Mouse (Mus musculus) midbrain, postnatal 0 days (tissue): ENCODE results near the gene Nbea. TPM values are rescaled to one million over a fixed set of nuclear protein-coding genes. Genes with fewer than 3 reads are reported as not detected.
"Not testable (repeated sequence)": the region's sequence is repeated elsewhere in the genome, so short reads cannot be mapped to it uniquely, and the experiment has no call there.

Experiments
- ATAC-seq: fragments of 200-750 bp; cut with Nextera tagmentation; 2 replicates; pipeline ENCODE4 v1.8.0; 2017; ENCODE audit warnings: moderate number of reproducible peaks, mild to moderate bottlenecking, moderate TSS enrichment, moderate library complexity; ENCODE audit not compliant: low FRiP score
- DNase-seq: peaks from one replicate; pipeline ENCODE4 v3.0.0-alpha.2; 2015; ENCODE audit warnings: low spot score
- H3K27ac ChIP-seq: fragments of 300-500 bp; sonication (generic); 2 replicates; pipeline ENCODE4 v1.5.1; 2014; ENCODE audit warnings: low read depth, mild to moderate bottlenecking, low read length, mixed read lengths
- H3K27me3 ChIP-seq: fragments of 300-500 bp; sonication (generic); 2 replicates; pipeline ENCODE4 v1.6.1; 2014; ENCODE audit warnings: low read length, control low read depth, mixed read lengths; ENCODE audit not compliant: insufficient read depth
- H3K36me3 ChIP-seq: fragments of 300-500 bp; sonication (generic); 2 replicates; pipeline ENCODE4 v1.6.1; 2014; ENCODE audit warnings: low read length, control low read depth, mixed read lengths; ENCODE audit not compliant: insufficient read depth
- H3K4me1 ChIP-seq: fragments of 300-500 bp; sonication (generic); 2 replicates; pipeline ENCODE4 v1.6.1; 2014; ENCODE audit warnings: mild to moderate bottlenecking, control low read depth, antibody characterized with exemption, low read length, mixed read lengths; ENCODE audit not compliant: insufficient read depth
- H3K4me2 ChIP-seq: fragments of 300-500 bp; sonication (generic); 2 replicates; pipeline ENCODE4 v1.6.1; 2014; ENCODE audit warnings: low read depth, mild to moderate bottlenecking, low read length, mixed read lengths; ENCODE audit not compliant: poor library complexity, severe bottlenecking
- H3K4me3 ChIP-seq: fragments of 300-500 bp; sonication (generic); 2 replicates; pipeline ENCODE4 v1.5.1; 2014; ENCODE audit warnings: low read depth, mild to moderate bottlenecking, low read length, moderate library complexity
- H3K9ac ChIP-seq: fragments of 300-500 bp; sonication (generic); replicated peaks from 2 replicates; pipeline ENCODE4 v1.6.1; 2014; ENCODE audit warnings: mild to moderate bottlenecking, low read length, moderate library complexity, mixed read lengths; ENCODE audit not compliant: poor library complexity, severe bottlenecking
- H3K9me3 ChIP-seq: fragments of 300-500 bp; sonication (generic); 2 replicates; pipeline ENCODE4 v1.6.1; 2016; ENCODE audit warnings: low read length, control low read depth
- CTCF ChIP-seq: IDR thresholded peaks from 2 replicates; pipeline ENCODE4 v1.5.1; 2016; ENCODE audit warnings: antibody characterized with exemption, mild to moderate bottlenecking
- WGBS: fragments of 180-500 bp; shearing (Covaris S2); extraction: QIAGEN DNeasy Blood & Tissue Kit; methylation state at CpG from one replicate; pipeline ENCODE4 v1.1.7; 2014; 5-methylcytosine and 5-hydroxymethylcytosine counted together
- polyA plus RNA-seq: library from polyadenylated mRNA; unstranded; fragments of >200 nt; fragmentation: Nextera tagmentation; extraction: Ambion mirVana; gene quantifications from 2 replicates; pipeline ENCODE4 v1.2.1, GENCODE M21; 2015
- total RNA-seq: library from RNA; depleted of rRNA; stranded (reverse); fragments of >200 nt; gene quantifications from 2 replicates; pipeline ENCODE4 v1.2.3, GENCODE M21; 2014

The Nbea gene
- total and polyA plus RNA-seq, 2 experiments from 2014 or later: 46.8 to 202 TPM

GRCm38 (mm10) chr3:55644035-55644618, 539.4 kb downstream of the Nbea start:
- no peaks in the 10 kb centered on the region for H3K9me3 ChIP-seq
- no peak overlapping the region for H3K4me2 ChIP-seq
- WGBS: 39% methylated on average over 11 of the region's 11 CpGs
- no peaks in the 10 kb centered on the region for H3K27me3 ChIP-seq
- no peaks in the 10 kb centered on the region for H3K4me1 ChIP-seq
- DNase-seq (peak; percentile 67), ATAC-seq (no peak; the same call in 1 of the 2 replicates)
- H3K9ac ChIP-seq: no peak overlapping the region
- no peak overlapping the region for H3K4me3 ChIP-seq
- peaks cover 17% of the 10 kb centered on the region for H3K36me3 ChIP-seq
- TF ChIP-seq CTCF: no peak
- H3K27ac ChIP-seq: no peak overlapping the region

GRCm38 (mm10) chr3:55637660-55638059, 545.8 kb downstream of the Nbea start:
- TF ChIP-seq CTCF: no peak
- no peaks in the 10 kb centered on the region for H3K27me3 ChIP-seq
- H3K36me3 ChIP-seq: no peaks in the 10 kb centered on the region
- no peaks in the 10 kb centered on the region for H3K9me3 ChIP-seq
- no peak overlapping the region for H3K4me2 ChIP-seq
- DNase-seq (peak; percentile 35), ATAC-seq (peak; percentile 60; the same call in 1 of the 2 replicates)
- H3K4me1 ChIP-seq: peaks cover 8% of the 10 kb centered on the region; the same call in 1 of the 2 replicates
- WGBS: 44% methylated on average over 7 of the region's 7 CpGs
- H3K9ac ChIP-seq: no peak overlapping the region
- 0 out of 2 replicates have a peak overlapping the region, but pooled peaks have one; percentile 4 for H3K27ac ChIP-seq
- no peak overlapping the region for H3K4me3 ChIP-seq

- WGBS: 57% methylated on average over 8 of the region's 8 CpGs
- no peak overlapping the region for H3K9ac ChIP-seq
- H3K4me3 ChIP-seq: no peak overlapping the region
- TF ChIP-seq CTCF: no peak
- H3K9me3 ChIP-seq: no peaks in the 10 kb centered on the region
- peak overlapping the region; percentile 34; the same call in 1 of the 2 replicates for H3K27ac ChIP-seq
- H3K27me3 ChIP-seq: no peaks in the 10 kb centered on the region
- peak; percentile 11 for DNase-seq
- no peak overlapping the region for H3K4me2 ChIP-seq
- peaks cover 8% of the 10 kb centered on the region; the same call in 1 of the 2 replicates for H3K4me1 ChIP-seq
- H3K36me3 ChIP-seq: peaks cover 7% of the 10 kb centered on the region
- ATAC-seq: 0 out of 2 replicates have a peak, but pooled peaks have one; percentile 45
Measured at GRCm38 (mm10) chr3:55635542-55636172, 547.8 kb downstream of the Nbea start.

DNA sequence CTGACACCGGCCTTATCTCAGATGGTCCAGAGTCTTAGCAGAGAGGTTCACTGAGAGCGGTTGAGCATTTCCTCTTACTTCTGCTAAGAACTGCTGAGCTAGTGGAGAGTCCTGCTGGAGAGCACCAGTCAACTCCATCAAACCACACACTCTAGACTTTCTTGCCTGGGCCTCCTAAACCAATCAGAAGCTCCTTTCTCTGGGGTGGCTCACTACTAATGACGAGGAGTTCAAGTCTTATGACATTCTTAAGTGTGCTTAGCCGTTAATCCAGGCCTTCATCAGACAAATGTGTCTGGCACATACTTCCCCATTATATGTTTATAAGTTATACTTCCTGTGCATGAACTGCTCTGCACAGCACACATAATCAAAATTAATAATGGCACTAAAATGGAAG, 556.4 kb downstream of the Nbea start:
- no peak overlapping the region for H3K4me2 ChIP-seq
- H3K9ac ChIP-seq: no peak overlapping the region
- ATAC-seq (no peak), DNase-seq (no peak)
- H3K27ac ChIP-seq: no peak overlapping the region
- H3K4me3 ChIP-seq: no peak overlapping the region
- 94% methylated on average over 4 of the region's 4 CpGs for WGBS
- TF ChIP-seq CTCF: no peak
- no peaks in the 10 kb centered on the region for H3K27me3 ChIP-seq
- H3K36me3 ChIP-seq: peaks cover 31% of the 10 kb centered on the region
- H3K9me3 ChIP-seq: no peaks in the 10 kb centered on the region
- H3K4me1 ChIP-seq: no peaks in the 10 kb centered on the region

DNA sequence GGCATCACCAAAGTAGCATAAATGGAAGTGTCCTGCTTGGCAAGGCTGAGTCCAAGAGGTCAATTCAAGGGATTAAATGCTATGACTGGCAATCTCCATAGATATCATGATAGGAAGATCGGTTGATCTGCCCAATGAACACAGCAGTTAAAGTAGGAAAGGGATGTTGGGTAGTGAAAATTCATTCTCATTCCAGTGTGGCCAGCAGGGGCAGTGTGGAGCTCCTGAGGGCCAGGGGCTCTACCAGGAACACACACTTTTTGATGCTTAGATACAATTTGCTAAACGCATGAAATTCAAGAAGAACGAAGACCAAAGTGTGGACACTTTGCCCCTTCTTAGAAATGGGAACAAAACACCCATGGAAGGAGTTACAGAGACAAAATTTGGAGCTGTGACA, 561.5 kb downstream of the Nbea start:
- peak; percentile 46 for TF ChIP-seq CTCF
- H3K27ac ChIP-seq, H3K9me3 ChIP-seq, DNase-seq, ATAC-seq, H3K27me3 ChIP-seq, H3K36me3 ChIP-seq, H3K9ac ChIP-seq, H3K4me1 ChIP-seq, H3K4me3 ChIP-seq, H3K4me2 ChIP-seq: not testable (repeated sequence)
- WGBS: 90% methylated on average over 3 of the region's 3 CpGs

DNA sequence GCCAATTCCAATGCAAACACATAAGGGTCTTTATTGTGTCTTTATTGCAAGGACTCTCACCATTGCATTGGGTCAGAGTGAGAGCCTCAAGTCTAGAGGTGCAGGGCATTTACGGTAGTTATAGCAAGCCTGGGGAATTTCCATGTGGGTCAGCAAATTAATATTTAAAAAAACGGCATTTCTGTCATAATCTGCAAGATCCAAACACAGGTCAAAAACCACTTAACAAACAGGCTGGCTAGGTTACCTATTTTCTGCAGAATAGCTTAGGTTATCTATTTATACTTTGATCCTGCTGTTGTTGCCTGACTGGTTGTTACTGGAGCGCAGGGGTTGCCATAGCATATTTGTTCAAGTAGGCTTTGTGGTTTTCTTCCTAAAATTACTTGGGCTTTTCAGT, 565.1 kb downstream of the Nbea start:
- no peak for TF ChIP-seq CTCF
- ATAC-seq: no peak

More for the DNA sequence above, 565.1 kb downstream of the Nbea start:
- no peak overlapping the region for H3K9ac ChIP-seq
- no peaks in the 10 kb centered on the region for H3K36me3 ChIP-seq
- DNase-seq: no peak
- H3K4me3 ChIP-seq: no peak overlapping the region
- H3K9me3 ChIP-seq: no peaks in the 10 kb centered on the region
- H3K27ac ChIP-seq: no peak overlapping the region
- no peaks in the 10 kb centered on the region for H3K27me3 ChIP-seq
- H3K4me2 ChIP-seq: no peak overlapping the region
- H3K4me1 ChIP-seq: no peaks in the 10 kb centered on the region
- WGBS: 92% methylated on average over 3 of the region's 3 CpGs
